Mouse (Mus musculus): ENCODE measurements around the gene Olfr1123.
"Not testable (repeated sequence)": the region's sequence is repeated elsewhere in the genome, so short reads cannot be mapped to it uniquely, and the experiment has no call there.

The Olfr1123 gene

GRCm38 (mm10) chr2:87416335-87416734, at the start of gene Olfr1123:
Gene Olfr1123 (plus strand): TSS chr2:87416635.
- DNase-seq: no peak

DNA sequence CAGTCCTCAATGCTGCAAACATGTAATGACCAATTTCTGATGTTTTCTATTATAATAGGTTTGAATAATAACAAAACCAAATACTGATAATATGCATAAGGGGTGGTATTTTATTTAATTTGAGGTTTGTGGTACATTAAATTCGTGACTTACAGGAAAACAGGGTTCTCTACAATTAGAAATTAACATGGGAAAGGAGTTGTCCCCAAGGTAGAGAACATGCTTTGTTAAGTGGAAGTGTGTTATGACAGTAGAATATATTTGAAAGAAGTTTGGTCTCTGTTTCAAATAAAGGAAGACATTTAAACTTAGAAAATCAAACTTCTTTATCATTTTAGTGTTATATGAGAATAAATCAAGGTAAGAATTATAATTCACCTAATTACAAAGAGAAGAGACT, 46.8 kb upstream of the Olfr1123 start, which contains the start of gene Olfr1121:
TSS of gene Olfr1121 (plus strand) at position 301 of the 400 bp plus-strand sequence.
- DNase-seq: no peak

DNA sequence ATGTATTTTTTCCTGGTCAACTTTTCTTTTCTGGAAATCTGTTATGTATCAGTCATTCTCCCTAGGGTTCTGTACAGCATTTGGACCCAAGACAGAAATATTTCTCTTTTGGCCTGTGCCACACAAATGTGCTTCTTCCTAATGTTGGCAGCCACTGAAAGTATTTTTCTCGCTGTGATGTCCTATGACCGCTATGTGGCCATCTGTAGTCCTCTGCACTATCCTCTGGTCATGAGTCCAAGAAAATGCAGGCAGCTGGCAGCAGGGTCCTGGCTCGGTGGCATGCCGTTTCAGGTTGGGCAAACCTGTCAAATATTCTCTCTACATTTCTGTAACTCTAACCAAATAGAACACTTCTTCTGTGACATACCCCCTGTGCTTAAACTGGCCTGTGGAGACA, 44.7 kb upstream of the Olfr1123 start:
- DNase-seq: no peak

GRCm38 (mm10) chr2:87383935-87384334, 32.5 kb upstream of the Olfr1123 start:
- DNase-seq: no peak

DNA sequence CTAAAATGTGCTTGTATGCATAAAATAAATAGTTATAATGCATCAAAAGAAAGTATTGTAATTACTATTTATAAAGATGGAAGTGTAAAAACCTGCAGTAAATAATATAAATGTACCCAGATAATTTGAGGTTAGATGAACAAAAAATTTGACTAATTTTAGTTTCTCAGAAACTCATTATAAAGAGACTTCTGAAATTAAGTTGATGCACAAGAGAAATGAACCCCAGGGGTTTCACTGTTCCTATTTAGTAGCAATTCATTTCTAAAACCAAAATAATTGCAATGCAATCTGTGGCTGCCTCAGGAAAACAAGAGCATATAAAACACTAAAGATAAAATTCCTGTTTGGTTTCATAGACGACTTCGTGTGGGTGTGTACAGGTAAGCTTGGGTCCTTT, 30.9 kb upstream of the Olfr1123 start, which contains the start of gene Olfr1122:
TSS of gene Olfr1122 (plus strand) at position 301 of the 400 bp plus-strand sequence.
- no peak for DNase-seq

- not testable (repeated sequence) for DNase-seq
These were observed 22.8 kb upstream of the Olfr1123 start for GRCm38 (mm10) chr2:87393605-87394004.

DNA sequence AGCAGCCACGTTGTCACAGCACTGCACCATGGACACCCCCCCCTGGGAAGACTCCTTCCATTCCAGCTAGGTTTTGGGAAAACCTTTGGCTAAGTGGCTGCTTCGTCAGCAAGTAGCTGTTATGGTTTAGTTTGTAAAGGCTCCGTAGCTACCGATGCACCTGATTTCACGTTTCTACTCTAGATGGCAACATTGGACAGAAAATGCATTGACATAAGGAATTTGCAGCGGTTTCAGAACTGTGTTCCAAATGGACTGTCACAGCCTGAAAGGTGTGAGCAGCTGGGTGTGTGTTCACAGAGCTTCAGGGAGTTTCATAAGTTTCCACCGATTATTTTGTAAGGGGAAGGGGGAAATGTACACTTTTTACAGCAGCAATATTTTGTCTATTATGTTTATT, 21.7 kb upstream of the Olfr1123 start:
- not testable (repeated sequence) for DNase-seq

DNA sequence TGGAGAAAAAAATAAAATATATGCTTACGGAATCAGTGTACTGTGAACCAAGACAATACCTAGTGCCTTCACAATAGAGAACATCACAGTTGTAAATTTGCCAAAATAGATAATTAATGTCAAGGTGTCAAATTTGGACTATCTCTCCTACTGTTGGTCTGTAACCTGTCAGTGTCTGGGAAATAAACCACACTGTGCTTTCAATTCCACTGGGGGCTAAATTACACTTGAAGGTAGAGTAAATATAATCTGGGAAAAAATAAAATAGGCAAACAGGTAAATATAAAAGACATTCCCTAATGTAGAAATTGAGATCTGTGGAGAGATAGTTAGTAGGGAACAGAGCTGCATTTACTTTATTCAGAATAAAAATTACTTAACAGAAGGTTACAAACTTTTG, 13.5 kb downstream of the Olfr1123 start, which contains the start of gene Olfr1124:
TSS of gene Olfr1124 (plus strand) at position 301 of the 400 bp plus-strand sequence.
- DNase-seq: no peak

DNA sequence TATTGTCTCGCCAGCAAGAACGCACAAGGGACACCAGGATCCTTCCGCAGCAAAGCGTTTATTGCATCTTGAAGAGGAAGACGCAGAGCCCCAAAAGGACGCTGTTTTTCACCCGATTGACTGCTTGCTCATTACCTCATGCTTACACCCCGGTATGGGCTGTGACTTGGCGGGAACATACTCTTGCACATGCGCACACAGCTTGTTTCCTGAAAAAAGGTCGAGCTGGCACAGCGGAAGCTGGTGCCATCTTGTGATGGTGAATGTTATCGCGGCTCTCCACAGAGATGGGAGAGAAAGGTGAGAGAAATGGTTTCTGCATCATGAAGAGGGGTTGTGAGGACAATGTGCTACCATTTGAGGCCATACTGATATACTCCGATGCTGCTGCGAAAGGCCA, 21.3 kb downstream of the Olfr1123 start:
- no peak for DNase-seq

DNA sequence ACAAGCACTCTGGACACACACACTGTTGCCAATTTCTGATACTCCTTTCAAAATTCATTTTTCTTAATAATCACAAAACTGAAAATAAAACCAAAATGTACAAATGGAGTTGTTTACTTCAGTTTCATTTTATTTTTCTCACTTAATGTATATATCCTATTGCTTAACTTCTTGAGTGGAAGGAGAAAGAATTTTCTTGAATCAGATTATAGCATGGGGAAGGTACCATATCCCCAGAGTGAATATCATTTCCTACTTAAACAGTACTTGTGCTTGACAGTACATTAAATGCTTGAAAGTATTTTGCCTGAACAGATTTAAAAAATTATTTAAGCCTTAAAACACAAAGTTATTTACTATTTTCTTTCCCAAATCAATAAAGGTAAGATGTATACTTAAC, 37.2 kb downstream of the Olfr1123 start, which contains the start of gene Olfr1126:
TSS of gene Olfr1126 (plus strand) at position 301 of the 400 bp plus-strand sequence.
- no peak for DNase-seq

DNA sequence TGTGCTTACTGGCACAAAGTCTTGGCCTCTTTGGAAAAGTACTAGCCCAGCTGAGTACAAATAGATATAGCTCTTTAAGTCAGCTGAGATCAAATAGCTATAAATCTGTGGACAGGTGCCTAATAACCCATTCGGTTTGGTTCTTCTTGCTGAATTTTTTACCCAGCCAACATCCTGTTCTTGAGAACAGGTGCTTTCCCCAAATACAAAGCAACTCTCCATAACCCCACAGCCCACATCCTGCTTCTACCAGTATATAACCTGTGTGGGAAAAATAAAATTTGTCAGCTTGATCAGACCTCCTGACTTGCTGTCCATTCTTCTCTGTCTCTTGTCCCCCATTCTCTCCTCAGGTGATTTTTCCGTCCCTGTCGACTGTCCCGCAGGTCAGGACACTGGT, 45.3 kb downstream of the Olfr1123 start:
- no peak for DNase-seq

All from embryo, embryonic 11 days (tissue).